Mouse (Mus musculus) neural tube, embryonic 12.5 days (tissue): ENCODE results near the gene Sart3. TPM values are rescaled to one million over a fixed set of nuclear protein-coding genes. Genes with fewer than 3 reads are reported as not detected.
A peak's percentile ranks its signal among the peaks of the same experiment; 100 is the strongest.

Experiments
- ATAC-seq: fragments of 200-750 bp; cut with Nextera tagmentation; 2 replicates; pipeline ENCODE4 v1.8.0; 2017; ENCODE audit warnings: low read depth, mild to moderate bottlenecking, moderate TSS enrichment, moderate library complexity; ENCODE audit not compliant: low FRiP score
- H3K27ac ChIP-seq: fragments of 300-500 bp; sonication (generic); 2 replicates; pipeline ENCODE4 v1.5.1; 2016
- H3K27me3 ChIP-seq: fragments of 300-500 bp; sonication (generic); replicated peaks from 2 replicates; pipeline ENCODE4 v1.6.1; 2016; ENCODE audit warnings: mild to moderate bottlenecking
- H3K36me3 ChIP-seq: fragments of 300-500 bp; sonication (generic); 2 replicates; pipeline ENCODE4 v1.6.1; 2016; ENCODE audit warnings: mild to moderate bottlenecking
- H3K4me1 ChIP-seq: fragments of 300-500 bp; sonication (generic); 2 replicates; pipeline ENCODE4 v1.6.1; 2016
- H3K4me2 ChIP-seq: fragments of 300-500 bp; sonication (generic); replicated peaks from 2 replicates; pipeline ENCODE4 v1.6.1; 2016; ENCODE audit warnings: mild to moderate bottlenecking
- H3K4me3 ChIP-seq: fragments of 300-500 bp; sonication (generic); 2 replicates; pipeline ENCODE4 v1.5.1; 2016
- H3K9ac ChIP-seq: fragments of 300-500 bp; sonication (generic); 2 replicates; pipeline ENCODE4 v1.6.1; 2016; ENCODE audit warnings: mild to moderate bottlenecking
- H3K9me3 ChIP-seq: fragments of 300-500 bp; sonication (generic); 2 replicates; pipeline ENCODE4 v1.6.1; 2016; ENCODE audit warnings: mild to moderate bottlenecking
- WGBS: fragments of 180-500 bp; shearing (Covaris S2); methylation state at CpG from one replicate; pipeline ENCODE4 v1.1.7; 2016; 5-methylcytosine and 5-hydroxymethylcytosine counted together
- polyA plus RNA-seq: library from polyadenylated mRNA; unstranded; fragments of >200 nt; fragmentation: Nextera tagmentation; extraction: Ambion mirVana; gene quantifications from 2 replicates; pipeline ENCODE4 v1.2.1, GENCODE M21; 2016

Sart3 gene
- polyA plus RNA-seq, 1 experiment from 2014 or later: 69.1 TPM

DNA sequence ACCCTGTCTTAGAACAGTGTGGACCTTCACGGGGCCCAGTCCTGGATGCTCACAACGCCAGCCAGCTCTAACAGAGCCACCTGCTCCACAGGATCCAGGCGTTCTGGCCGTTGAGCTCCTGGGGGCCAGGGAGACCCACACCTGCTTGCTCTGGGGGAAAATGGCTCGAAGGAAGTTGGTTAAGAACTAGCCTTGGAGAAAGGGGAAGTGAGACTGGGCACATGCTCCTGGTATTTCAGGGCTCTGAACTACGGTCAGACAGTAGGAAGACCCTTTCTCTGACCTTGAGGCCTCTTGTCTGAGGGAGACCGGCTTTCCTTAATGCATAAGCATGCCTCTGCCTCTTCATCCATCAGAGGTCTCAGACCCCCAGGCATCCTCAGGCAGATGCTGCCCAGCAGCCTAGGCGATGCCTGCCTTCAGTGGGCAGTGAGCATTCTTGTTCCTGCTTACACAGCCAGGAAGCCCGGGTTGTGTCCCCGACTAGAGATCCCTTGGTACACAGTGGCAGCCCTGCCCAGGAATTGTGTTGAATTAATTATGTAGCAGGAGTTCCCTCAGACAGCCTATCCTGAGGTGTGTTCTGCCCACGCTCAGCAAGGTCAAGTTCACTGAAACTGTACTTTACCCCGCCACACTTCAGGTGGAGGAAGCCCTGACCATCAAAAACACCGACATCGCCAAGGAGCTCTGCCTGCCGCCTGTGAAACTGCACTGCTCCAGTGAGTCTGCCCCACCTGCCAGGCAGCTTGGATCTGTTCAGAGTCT lies 4.0 kb upstream of the Sart3 start:
- no peak for ATAC-seq

DNA sequence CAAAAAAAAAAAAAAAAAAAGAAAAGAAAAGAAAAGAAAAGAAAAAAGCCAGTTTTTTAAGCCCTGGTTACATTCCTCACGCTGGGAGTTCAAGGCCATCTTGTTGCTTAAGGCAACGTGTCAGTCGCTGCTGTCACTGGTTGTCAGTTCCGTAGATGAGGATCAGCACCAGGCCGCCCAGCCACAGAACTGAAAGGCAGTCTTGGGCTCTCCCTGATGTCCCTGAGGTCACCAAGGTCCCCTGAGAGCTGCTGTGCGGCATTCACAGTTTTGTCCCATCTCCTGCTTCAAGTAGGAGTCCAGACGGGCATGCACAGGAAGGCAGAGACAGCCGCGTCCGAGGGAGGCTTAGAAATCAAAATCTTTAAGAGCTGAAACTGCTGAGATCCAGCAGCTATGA lies 3.3 kb upstream of the Sart3 start:
- H3K4me1 ChIP-seq: peaks cover 9% of the 10 kb centered on the region
- no peaks in the 10 kb centered on the region for H3K27me3 ChIP-seq
- H3K9me3 ChIP-seq: no peaks in the 10 kb centered on the region
- no peak overlapping the region for H3K27ac ChIP-seq
- no peak overlapping the region for H3K4me3 ChIP-seq
- no peak overlapping the region for H3K4me2 ChIP-seq
- H3K36me3 ChIP-seq: peaks cover 33% of the 10 kb centered on the region
- no peak overlapping the region for H3K9ac ChIP-seq
- no peak for ATAC-seq
- WGBS: 94% methylated on average over 10 of the region's 10 CpGs

More for the DNA sequence above, 4.0 kb upstream of the Sart3 start:
- Histone ChIP-seq H3K4me1 (peaks cover 9% of the 10 kb centered on the region), H3K4me2 (no peak overlapping the region), H3K9me3 (no peaks in the 10 kb centered on the region), H3K27ac (no peak overlapping the region), H3K4me3 (no peak overlapping the region), H3K9ac (no peak overlapping the region), H3K36me3 (peaks cover 33% of the 10 kb centered on the region), H3K27me3 (no peaks in the 10 kb centered on the region)
- WGBS: 91% methylated on average over 15 of the region's 15 CpGs

DNA sequence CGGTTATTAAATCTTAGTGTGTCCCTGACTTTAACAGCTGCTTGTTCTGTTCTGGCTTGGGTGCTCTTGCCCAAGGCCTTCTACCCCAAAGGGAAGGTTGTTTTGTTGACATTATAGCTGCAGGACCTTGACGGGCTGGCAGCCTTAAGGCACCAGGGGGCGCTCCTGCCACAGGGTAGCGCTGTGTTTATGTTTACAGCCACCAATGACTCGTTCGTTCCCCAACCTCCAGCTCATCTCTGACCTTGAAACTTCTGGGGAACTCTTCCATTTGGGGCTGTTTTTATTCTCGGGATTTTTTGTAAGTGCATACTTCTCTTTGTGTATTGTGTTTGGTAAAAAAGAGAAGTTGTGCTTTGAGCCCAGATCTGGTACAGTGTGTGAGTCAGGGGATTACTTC lies 1.4 kb upstream of the Sart3 start:
- H3K27me3 ChIP-seq: no peaks in the 10 kb centered on the region
- peak overlapping the region; percentile 100 for H3K4me3 ChIP-seq
- no peak for ATAC-seq
- peaks cover 34% of the 10 kb centered on the region for H3K36me3 ChIP-seq
- peaks cover 21% of the 10 kb centered on the region for H3K4me1 ChIP-seq
- 2% methylated on average over 7 of the region's 7 CpGs for WGBS
- H3K9me3 ChIP-seq: no peaks in the 10 kb centered on the region
- H3K27ac ChIP-seq: no peak overlapping the region
- 0 out of 2 replicates have a peak overlapping the region, but pooled peaks have one; percentile 73 for H3K9ac ChIP-seq
- peak overlapping the region; percentile 97 for H3K4me2 ChIP-seq

DNA sequence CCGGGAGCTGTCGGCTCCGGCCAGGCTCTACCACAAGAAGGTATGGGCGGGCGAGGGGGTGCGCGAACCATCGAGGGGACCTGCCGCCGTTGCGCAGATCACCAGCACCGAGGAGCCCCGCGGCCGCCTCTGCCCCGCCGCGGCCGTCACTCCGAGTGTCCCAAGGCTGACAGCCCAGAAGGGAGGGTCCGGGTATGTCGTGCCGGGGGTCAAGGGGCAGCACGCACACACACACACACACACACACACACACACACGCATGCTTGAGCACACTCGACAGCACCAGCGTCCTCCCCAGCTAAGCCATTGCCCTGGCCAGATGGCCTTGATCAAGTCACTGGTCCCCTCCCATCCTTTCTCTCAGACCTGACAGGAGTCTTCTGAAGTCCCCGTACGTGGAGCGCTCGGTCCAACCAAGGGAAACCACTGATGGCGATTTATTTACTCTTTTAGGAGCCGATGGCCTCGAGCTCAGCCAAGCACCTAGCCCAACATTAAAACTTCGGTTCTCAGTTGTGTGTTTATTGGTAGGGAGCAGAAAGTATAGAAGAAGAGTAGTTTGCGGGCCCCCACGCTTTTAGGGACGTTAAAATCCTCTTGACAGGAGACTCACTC lies 702 bp upstream of the Sart3 start:
- ATAC-seq: peak; percentile 51
- WGBS: 2% methylated on average over 35 of the region's 38 CpGs

DNA sequence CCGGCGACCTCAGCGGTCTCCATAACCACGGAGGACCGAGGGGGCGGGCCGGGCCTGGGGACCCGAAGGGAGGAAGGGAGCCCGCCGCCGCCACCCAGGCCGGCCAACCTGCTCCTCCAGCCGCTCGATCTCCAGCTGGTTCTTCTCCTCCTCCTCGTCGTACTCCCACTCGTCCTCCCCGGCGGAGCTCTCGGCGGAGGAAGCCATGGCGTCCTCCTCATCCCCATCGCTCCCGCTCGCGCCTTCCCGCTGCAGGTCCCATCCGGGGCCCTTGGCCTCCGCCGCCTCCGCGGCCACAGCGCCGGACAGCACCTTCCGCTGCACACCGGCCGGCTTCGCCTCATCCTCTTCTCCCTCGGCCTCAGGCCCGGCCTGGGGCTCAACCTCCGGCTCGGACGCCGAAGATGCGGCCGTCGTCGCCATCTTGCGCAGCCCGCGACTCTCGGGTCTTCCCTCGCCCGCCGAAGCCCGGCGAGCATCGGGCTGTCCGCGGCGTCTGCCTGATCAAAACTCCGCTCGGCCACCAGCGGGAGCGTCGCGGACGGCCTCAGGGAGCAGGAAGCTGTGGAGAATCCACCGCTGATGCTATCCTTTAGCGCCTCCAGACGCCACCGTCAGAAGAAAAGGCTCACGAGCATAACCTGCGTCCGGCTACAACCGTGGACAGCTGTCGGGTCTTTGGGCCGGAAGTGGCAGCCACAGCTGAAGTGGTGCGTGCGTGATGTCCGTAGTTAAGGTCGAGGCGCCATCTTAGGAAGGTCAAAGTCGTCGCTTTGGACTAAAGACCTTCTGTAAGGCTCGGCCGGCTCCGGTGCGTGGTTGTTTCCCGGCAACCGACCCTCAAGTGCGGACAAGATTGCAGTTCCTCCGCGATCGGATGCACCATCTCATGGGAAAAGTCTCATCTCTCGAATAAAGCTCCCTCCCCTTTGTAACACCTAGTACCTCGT lies 822 bp downstream of the Sart3 start:
- Histone ChIP-seq H3K9me3 (no peaks in the 10 kb centered on the region), H3K36me3 (peaks cover 38% of the 10 kb centered on the region), H3K4me1 (peaks cover 21% of the 10 kb centered on the region), H3K27me3 (no peaks in the 10 kb centered on the region), H3K4me3 (peak overlapping the region; percentile 100), H3K9ac (peak overlapping the region; percentile 95), H3K27ac (peak overlapping the region; percentile 96), H3K4me2 (peak overlapping the region; percentile 97)
- under 1% methylated on average over 97 of the region's 97 CpGs for WGBS
- ATAC-seq: peak; percentile 72

More for the DNA sequence above, 702 bp upstream of the Sart3 start:
- Histone ChIP-seq H3K36me3 (peaks cover 37% of the 10 kb centered on the region), H3K4me3 (peak overlapping the region; percentile 100), H3K27me3 (no peaks in the 10 kb centered on the region), H3K9ac (peak overlapping the region; percentile 73), H3K4me2 (peak overlapping the region; percentile 97), H3K27ac (no peak overlapping the region), H3K4me1 (peaks cover 21% of the 10 kb centered on the region), H3K9me3 (no peaks in the 10 kb centered on the region)

DNA sequence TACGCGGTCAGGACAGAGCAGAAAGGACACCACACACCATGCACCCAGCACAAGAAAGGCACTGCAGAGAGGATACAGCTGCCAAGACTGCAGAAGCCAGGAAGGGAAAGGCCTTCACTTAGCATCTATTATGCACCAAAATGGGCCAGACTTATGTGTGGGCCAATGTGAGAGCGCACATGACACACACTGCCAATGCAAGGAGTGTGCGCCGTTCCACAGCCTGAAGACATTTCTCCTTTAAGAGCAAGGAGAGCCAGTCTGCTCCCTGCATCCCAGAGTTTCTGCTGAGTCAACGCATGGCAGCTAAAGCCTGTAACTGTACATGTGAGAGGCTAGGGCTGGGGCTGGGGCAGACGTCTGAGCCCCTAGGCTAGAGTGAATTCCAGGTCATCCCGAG lies 3.5 kb downstream of the Sart3 start:
- no peak for ATAC-seq
- WGBS: 90% methylated on average over 8 of the region's 8 CpGs
- peaks cover 27% of the 10 kb centered on the region for H3K36me3 ChIP-seq

DNA sequence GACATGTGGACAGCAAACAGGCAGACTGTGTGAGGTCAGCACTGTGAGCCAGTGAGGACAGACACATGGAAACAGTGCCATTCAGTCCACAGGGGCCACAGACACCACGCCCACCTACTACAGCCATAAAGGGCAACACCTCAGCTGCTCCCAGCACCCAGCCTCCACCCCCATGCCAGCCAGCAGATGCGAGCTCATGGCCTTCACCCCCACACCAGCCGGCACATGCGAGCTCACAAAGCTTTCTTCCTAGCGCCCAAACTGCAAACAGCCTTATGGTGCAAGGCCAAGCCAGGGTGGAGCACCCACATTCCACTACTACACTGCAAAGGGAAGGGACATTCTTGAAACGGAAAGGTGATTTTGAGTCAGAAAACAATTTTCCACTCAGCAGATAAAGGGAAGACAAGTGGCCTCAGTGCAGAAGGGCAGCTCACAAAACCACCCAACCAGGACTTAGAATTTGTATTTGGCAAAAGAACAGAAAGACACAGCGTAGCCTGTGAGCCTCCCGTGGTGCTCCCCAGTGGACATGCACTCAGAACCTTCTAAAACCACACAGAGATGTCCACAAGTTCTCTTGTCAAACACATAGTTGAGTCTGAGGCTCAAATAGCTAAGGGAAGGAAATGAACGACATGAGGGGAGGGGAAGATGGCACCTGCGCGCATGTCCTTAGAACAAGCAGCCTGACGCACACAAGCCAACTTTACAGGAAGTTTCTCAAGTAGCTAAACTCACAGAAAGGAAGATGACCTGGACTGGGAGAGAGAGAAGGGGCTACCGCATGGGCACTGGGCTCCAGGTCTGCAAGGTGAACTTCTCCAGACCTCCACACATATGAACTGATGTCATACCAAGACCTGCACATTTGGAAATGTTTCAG lies 6.4 kb downstream of the Sart3 start:
- Histone ChIP-seq H3K4me3 (no peak overlapping the region), H3K9me3 (no peaks in the 10 kb centered on the region), H3K4me2 (no peak overlapping the region), H3K27me3 (no peaks in the 10 kb centered on the region), H3K36me3 (peaks cover 54% of the 10 kb centered on the region), H3K4me1 (peaks cover 13% of the 10 kb centered on the region), H3K9ac (no peak overlapping the region), H3K27ac (no peak overlapping the region)
- WGBS: 89% methylated on average over 13 of the region's 13 CpGs
- ATAC-seq: no peak

More for the DNA sequence above, 3.5 kb downstream of the Sart3 start:
- H3K9me3 ChIP-seq: no peaks in the 10 kb centered on the region
- no peak overlapping the region for H3K27ac ChIP-seq
- no peak overlapping the region for H3K9ac ChIP-seq
- H3K4me2 ChIP-seq: no peak overlapping the region
- peaks cover 21% of the 10 kb centered on the region for H3K4me1 ChIP-seq
- no peak overlapping the region for H3K4me3 ChIP-seq
- H3K27me3 ChIP-seq: no peaks in the 10 kb centered on the region

DNA sequence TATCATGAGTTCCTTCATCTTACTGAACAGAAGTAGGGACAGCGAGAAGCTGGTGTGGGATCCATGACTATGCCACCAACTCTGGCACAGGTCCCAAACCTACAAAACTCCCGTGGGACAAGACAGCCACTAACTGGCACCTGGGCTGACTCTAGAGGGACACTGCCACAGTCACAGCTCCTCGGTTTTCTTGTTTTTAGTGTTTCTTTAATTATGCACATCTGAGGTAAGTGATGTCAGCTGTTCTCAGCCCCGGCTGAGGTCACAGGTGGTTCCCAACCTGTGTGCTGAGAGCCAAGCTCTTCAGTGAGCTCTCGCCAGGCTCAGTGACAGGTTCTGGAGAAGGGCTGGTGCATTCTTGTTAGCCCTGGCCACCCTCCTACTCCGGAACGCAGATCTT lies 7.9 kb downstream of the Sart3 start:
- no peaks in the 10 kb centered on the region for H3K27me3 ChIP-seq
- no peak for ATAC-seq
- H3K27ac ChIP-seq: no peak overlapping the region
- no peak overlapping the region for H3K9ac ChIP-seq
- WGBS: 92% methylated on average over 7 of the region's 7 CpGs
- no peak overlapping the region for H3K4me2 ChIP-seq
- no peak overlapping the region for H3K4me3 ChIP-seq
- peaks cover 67% of the 10 kb centered on the region for H3K36me3 ChIP-seq
- no peaks in the 10 kb centered on the region for H3K9me3 ChIP-seq
- peaks cover under 1% of the 10 kb centered on the region; the same call in 1 of the 2 replicates for H3K4me1 ChIP-seq

DNA sequence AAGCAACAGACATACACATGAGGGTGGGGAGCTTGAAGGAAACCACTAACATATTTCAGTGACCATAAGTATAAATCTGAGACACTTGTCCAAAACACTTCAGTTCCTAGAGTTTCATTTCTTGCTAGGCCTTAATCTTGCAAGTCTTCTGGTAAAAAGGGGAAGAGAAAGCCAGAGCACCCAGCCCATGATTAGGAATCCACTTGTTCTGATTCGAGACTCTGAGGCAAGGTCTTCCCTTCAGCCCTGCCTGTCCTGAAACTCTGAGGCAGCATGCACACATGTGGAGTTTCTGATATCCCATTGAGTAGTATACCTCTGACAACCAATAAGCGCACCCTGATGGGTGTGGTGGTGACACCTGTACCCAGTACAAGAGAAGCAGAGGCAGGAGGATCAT lies 10.7 kb downstream of the Sart3 start:
- Histone ChIP-seq H3K4me2 (no peak overlapping the region), H3K27ac (no peak overlapping the region), H3K36me3 (peaks cover 79% of the 10 kb centered on the region), H3K9me3 (no peaks in the 10 kb centered on the region), H3K4me1 (no peaks in the 10 kb centered on the region), H3K27me3 (no peaks in the 10 kb centered on the region), H3K9ac (no peak overlapping the region), H3K4me3 (no peak overlapping the region)
- ATAC-seq: no peak
- 97% methylated on average over 2 of the region's 2 CpGs for WGBS

DNA sequence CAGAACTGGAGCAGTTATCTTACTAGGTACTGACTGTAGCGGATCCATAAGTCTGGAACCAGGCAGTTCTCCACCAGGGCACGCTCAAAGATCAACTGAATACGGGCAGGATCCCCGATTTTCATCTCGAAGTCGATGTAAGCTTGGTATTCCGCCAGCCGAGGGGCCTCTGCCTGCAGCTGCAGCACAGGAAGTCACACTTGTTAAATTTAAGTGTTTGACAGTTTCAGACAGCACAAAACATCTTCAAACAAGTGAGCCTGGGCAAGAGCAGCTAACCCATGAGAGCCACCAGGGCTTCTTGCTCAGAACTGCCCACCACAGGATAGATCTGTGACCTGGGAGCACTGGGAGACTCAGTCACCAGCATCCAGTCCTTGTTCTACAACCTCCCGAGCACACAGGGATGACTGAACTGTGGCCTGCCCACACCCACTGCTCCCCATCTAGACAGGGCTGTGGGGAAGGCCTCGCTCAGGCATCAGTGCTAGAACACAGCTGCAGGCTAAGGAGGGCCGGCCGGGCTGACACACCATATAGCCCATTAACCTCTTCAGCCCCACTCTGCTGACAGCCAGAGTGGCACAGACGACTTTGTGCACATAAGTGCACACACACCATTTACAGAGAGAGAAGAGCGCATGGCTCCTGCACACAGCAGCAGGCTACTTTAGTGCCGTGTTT lies 16.8 kb downstream of the Sart3 start:
- no peaks in the 10 kb centered on the region for H3K9me3 ChIP-seq
- H3K27me3 ChIP-seq: no peaks in the 10 kb centered on the region
- 94% methylated on average over 15 of the region's 15 CpGs for WGBS
- H3K4me1 ChIP-seq: no peaks in the 10 kb centered on the region
- H3K4me3 ChIP-seq: no peak overlapping the region
- H3K27ac ChIP-seq: no peak overlapping the region
- H3K9ac ChIP-seq: no peak overlapping the region
- ATAC-seq: no peak
- H3K4me2 ChIP-seq: no peak overlapping the region
- peaks cover 98% of the 10 kb centered on the region for H3K36me3 ChIP-seq
